ENCODE assay signal across 11 mouse cellular contexts in the genomic region with DNA sequence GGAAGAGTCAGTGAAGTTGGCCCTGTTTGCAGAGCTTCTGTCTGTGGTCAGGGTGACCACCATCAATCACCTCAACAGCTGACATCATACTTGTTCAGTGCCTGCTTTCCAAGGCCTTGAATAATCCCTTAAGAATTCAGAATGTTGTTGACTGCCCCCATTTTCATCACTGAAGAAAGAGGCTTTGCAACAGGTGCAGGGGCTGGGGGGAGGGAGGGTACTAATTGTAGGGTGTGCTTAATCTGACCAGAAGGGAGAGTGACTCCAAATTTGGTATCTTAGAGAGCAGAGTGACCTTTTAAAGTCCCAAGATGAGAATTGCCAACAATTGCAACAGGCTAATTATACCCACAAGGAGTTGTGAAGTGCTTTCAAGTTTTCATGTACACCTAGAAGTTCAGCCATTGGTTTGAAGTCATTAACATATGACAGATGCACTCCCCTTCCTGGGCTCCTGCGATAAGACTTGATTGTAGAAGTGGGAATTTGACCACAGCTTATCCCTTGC. TPM values are rescaled to one million over a fixed set of nuclear protein-coding genes. Genes with fewer than 3 reads are reported as not detected.
DNase-seq lines count a peak whose midpoint lies in the region; TF ChIP-seq lines count a peak whose summit lies in the region.
"Had no signal": no experiment of that assay in that cellular context is flagged by ENCODE, and none has a peak within 500 bp of the region (broad histone marks: within the 10 kb centered on the region; RNA-seq: fewer than 3 reads in every experiment).

No protein-coding gene starts in this region.

- no peak for TF ChIP-seq CTCF in gastrocnemius, adult 2 months (IDR thresholded peaks at IDR 0.05)
- TF ChIP-seq CTCF in lung, adult 2 months (IDR thresholded peaks at IDR 0.05; ENCODE audit: insufficient read depth, low read length) = no peak

- H3K27ac ChIP-seq in gastrocnemius, adult 2 months = peak overlapping the region; percentile 56
- H3K27ac ChIP-seq: neural tube, embryonic 13.5 days had no signal

- H3K4me1 ChIP-seq in lung, adult 2 months (ENCODE audit: control insufficient read depth, insufficient read depth, low read length) = no peaks in the 10 kb centered on the region

- intact Hi-C loops in gastrocnemius, adult 2 months (cut with DNase I) = no loop called here

- no peak for TF ChIP-seq POLR2A in lung, adult 2 months (IDR thresholded peaks at IDR 0.05; ENCODE audit: borderline replicate concordance, extremely low read depth, low read depth, low read length)

- no peak overlapping the region for H3K4me3 ChIP-seq in gastrocnemius, adult 2 months
- no peak overlapping the region for H3K4me3 ChIP-seq in lung, adult 2 months (replicated peaks; ENCODE audit: extremely low read depth, low read depth, low read length)
- H3K4me3 ChIP-seq: neural tube, embryonic 13.5 days had no signal

- peak; percentile 17 for DNase-seq in gastrocnemius, adult 2 months
- DNase-seq in gastrocnemius, postnatal 4 days (ENCODE audit: low spot score in 2 of 2) = no peak
- peak; percentile 19 for DNase-seq in lung, postnatal 25 days (ENCODE audit: low spot score)
- DNase-seq in lung, adult 2 months = no peak
- peak; percentile 47 for DNase-seq in c-Kit-positive CD71-positive TER-119-negative erythroid progenitor cells, embryonic 14.5 days (ENCODE audit: low read depth)
- DNase-seq in mesoderm, embryonic 11.5 days (ENCODE audit: low read depth, low spot score) = peak; percentile 59
- no peak for DNase-seq in frontal cortex, postnatal 25 days (ENCODE audit: low spot score in 2 of 2)
- no peak for DNase-seq in layer of hippocampus, adult 9-10 months (ENCODE audit: low spot score)
- DNase-seq: kidney, postnatal 14 days; right cerebral cortex, postnatal 25 days had no signal

- 59% methylated on average over 1 of the region's 1 CpGs for WGBS in lung, adult 2 months

RNA-seq across cellular contexts. Expression of a gene that starts 24.4 kb away (rescaled TPM):
- 1 to 10 TPM; 2.4 to 3.9 TPM for total RNA-seq in gastrocnemius, adult 2 months (2021)
- 1 to 10 TPM; 5.0 to 6.8 TPM for total RNA-seq in gastrocnemius, postnatal 4 days (2021)
- 1.3 and 1.8 TPM in 2 replicates for polyA plus RNA-seq in lung, adult 2 months (2012; rRNA removed)

Comparison
In these comparisons a context has a peak if more than half of its experiments do, and no peak if none do; other contexts are left out.
1. DNase-seq: peak in gastrocnemius, adult 2 months (single experiment), lung, postnatal 25 days (single experiment), c-Kit-positive CD71-positive TER-119-negative erythroid progenitor cells, embryonic 14.5 days (single experiment) and mesoderm, embryonic 11.5 days (single experiment); none in gastrocnemius, postnatal 4 days (0 of 2), lung, adult 2 months (single experiment), frontal cortex, postnatal 25 days (0 of 2) and layer of hippocampus, adult 9-10 months (single experiment).